Mouse (Mus musculus): ENCODE measurements around the gene Disp2. TPM values are rescaled to one million over a fixed set of nuclear protein-coding genes. Genes with fewer than 3 reads are reported as not detected.

Gene Disp2
- not detected for polyA plus RNA-seq (2017; shearing (Covaris generic))

GRCm38 (mm10) chr2:118779504-118780480 lies at the start of gene Disp2:
Gene Disp2 (plus strand): TSS chr2:118779719.

GRCm38 (mm10) chr2:118745232-118745884 lies 34.2 kb upstream of the Disp2 start, which contains the start of gene Inafm2:
Gene Inafm2 (plus strand): TSS chr2:118745758.

GRCm38 (mm10) chr2:118761906-118762783 lies 17.4 kb upstream of the Disp2 start, which contains the start of gene Ccdc9b:
Gene Ccdc9b (minus strand): TSS chr2:118762661.

DNA sequence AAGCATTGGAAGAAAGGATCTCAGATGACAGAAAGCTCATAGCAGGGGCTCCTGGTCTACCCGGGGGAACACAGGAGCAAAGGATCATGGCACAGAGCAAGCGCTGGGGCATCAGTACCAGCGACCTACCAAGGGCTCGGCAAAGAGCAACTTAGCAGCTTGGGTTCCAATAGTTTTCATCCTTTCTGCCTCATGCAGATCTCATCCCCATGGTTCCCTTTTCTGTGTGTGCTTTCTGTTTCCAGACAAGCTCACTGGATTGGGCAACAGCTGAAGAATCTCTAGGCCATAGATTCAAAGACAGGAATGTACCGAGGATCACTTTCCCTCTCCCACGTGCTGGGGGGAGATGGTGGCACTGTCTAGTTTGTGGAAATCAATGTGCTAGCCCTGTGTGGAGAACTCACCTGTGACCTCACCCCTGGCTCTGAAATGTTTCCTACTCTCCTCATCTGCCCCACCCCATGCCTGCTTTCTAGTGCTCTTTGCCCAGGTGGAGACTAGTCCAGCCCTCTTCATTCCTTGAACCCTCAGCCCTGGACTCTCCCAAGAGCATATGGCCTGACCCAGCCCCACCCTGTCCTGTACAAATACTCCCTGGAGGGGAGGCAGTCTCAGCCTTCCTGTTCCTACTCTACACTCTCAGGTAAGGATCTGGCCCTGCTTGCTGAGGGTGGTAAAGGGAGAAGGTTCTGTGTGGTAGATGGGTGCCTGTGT lies 7.2 kb upstream of the Disp2 start, which contains the start of gene Phgr1:
Phgr1 (plus strand) TSS at position 612 of the 717 bp plus-strand sequence.

GRCm38 (mm10) chr2:118813981-118814836 lies 34.7 kb downstream of the Disp2 start, which contains the start of gene Knstrn:
Gene Knstrn (plus strand): TSS chr2:118814003.

Other genes with a start within 250 kb of the Disp2 start
- 2.8 TPM for gene Bmf, start 230.0 kb upstream of the Disp2 start, polyA plus RNA-seq (2017; shearing (Covaris generic))
- 7.5 TPM for gene Bub1b, start 181.5 kb upstream of the Disp2 start, polyA plus RNA-seq (2017; shearing (Covaris generic))
- 0.36 TPM for gene Pak6, start 116.4 kb upstream of the Disp2 start, polyA plus RNA-seq (2017; shearing (Covaris generic))
- not detected for gene Ankrd63, start 75.8 kb upstream of the Disp2 start, polyA plus RNA-seq (2017; shearing (Covaris generic))
- gene Plcb2, start 51.3 kb upstream of the Disp2 start, polyA plus RNA-seq (2017; shearing (Covaris generic)), result 26.2 TPM
- 3.0 TPM for gene Inafm2, start 34.0 kb upstream of the Disp2 start, polyA plus RNA-seq (2017; shearing (Covaris generic))
- 0.07 TPM for gene Ccdc9b, start 17.1 kb upstream of the Disp2 start, polyA plus RNA-seq (2017; shearing (Covaris generic))
- not detected for gene Phgr1, start 7.0 kb upstream of the Disp2 start, polyA plus RNA-seq (2017; shearing (Covaris generic))
- 10.4 TPM for gene Knstrn, start 34.3 kb downstream of the Disp2 start, polyA plus RNA-seq (2017; shearing (Covaris generic))
- gene Ivd, start 82.2 kb downstream of the Disp2 start, polyA plus RNA-seq (2017; shearing (Covaris generic)), result 94.6 TPM
- 1.3 TPM for gene Bahd1, start 120.7 kb downstream of the Disp2 start, polyA plus RNA-seq (2017; shearing (Covaris generic))
- gene Chst14, start 146.8 kb downstream of the Disp2 start, polyA plus RNA-seq (2017; shearing (Covaris generic)), result 3.0 TPM
- 27.4 TPM for gene Ccdc32, start 249.7 kb downstream of the Disp2 start, polyA plus RNA-seq (2017; shearing (Covaris generic))

All from CD4-positive, CD25-positive, alpha-beta regulatory T cell, adult 9 weeks (primary cell).